Mouse (Mus musculus): ENCODE data around the gene Zfc3h1.

Gene Zfc3h1

DNA sequence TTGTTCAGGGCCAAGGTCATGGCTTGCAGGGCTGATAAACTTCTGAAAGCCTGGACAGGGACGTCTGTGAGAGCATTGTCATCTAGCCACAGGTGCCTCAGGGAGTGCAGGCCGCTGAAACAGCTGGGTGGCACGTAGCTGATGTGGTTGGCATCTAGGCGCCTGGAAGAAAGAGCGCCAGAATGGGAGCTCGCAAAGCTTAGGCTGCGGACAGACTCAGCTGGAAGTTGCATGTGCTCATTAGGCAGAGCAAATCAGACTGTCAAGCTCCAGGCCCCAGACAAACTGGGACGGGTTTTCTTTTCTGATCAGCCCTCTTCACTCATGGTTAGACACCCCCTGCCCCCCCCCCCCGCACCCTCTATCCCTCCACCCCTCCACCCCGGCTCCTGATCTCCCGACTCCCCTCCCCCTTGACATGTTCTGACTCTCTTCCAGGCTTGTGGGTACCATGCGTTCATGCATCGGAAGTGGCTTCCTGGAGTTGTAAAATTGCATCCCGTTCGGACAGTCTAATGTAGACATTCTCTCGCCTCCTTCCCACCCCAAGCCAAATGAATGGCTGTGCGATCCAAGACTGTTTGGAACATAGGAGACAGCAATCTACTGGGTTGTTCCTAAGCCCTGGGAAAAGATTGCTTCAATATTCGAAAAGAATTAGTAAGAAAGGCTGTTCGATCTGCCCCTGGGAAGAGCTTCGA lies 93.8 kb downstream of the Zfc3h1 start:
- DNase-seq (ENCODE audit: low spot score in 2 of 2) = no peak

Measured in thymus, postnatal 10 days (tissue).